Mouse (Mus musculus): Measurements from ENCODE around the gene Fgf18. TPM values are rescaled to one million over a fixed set of nuclear protein-coding genes. Genes with fewer than 3 reads are reported as not detected.

The Fgf18 gene
- total and polyA plus RNA-seq, 3 experiments = not detected

DNA sequence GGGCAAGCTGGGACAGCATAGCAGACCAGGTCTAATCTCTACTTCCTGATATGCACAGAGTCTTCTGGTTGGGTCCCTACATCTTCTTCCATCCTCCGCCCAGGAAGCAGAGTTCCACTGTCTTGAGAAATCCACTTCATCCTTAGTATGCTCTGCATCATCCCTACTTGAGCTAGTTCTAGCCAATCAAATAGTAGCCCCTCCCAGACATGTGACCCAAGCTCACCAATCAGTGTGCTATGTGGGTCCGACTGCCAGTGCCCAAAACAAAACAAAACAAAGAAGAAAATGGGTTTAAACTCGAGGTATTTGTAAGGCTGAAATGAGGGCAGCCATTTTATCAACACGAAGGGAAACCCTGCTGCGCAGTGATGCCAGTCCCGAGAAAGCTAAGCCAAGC lies 28.7 kb downstream of the Fgf18 start:
- H3K27me3 ChIP-seq (replicated peaks) = no peaks in the 10 kb centered on the region
- no peak overlapping the region for H3K4me3 ChIP-seq (replicated peaks in 1 of 3; ENCODE audit: low read depth in 2 of 3, low read length in 2 of 3, poor library complexity in 1 of 3)
- H3K9me3 ChIP-seq (replicated peaks; ENCODE audit: low read length) = no peaks in the 10 kb centered on the region
- in situ Hi-C loops (cut with MboI; ENCODE audit: low pct_ligation_motif_present, low pct_unique_long_range_greater_than_20kb, low sequenced_read_pairs) = no loop called here
- no peaks in the 10 kb centered on the region for H3K4me1 ChIP-seq (ENCODE audit: control insufficient read depth in 1 of 2, insufficient read depth in 2 of 2)
- no peak overlapping the region for H3K4me2 ChIP-seq (ENCODE audit: insufficient read depth, low read depth, poor library complexity, severe bottlenecking)
- no peaks in the 10 kb centered on the region for H3K79me2 ChIP-seq (replicated peaks; ENCODE audit: control insufficient read depth, extremely low read depth, insufficient read depth, poor library complexity, severe bottlenecking)
- no peak for TF ChIP-seq CHD2 (IDR thresholded peaks at IDR 0.05; ENCODE audit: low read length)
- peak; percentile 62; the same call in 1 of the 2 replicates for TF ChIP-seq MAX (IDR thresholded peaks at IDR 0.05; ENCODE audit: low read length)
- no peak for TF ChIP-seq E2F4 (IDR thresholded peaks at IDR 0.05; ENCODE audit: insufficient replicate concordance, low read depth, low read length)
- TF ChIP-seq IRF4 (IDR thresholded peaks at IDR 0.05; ENCODE audit: low read depth, low read length) = no peak
- peak; percentile 86 for TF ChIP-seq USF2 (conservative IDR thresholded peaks at IDR 0.05; ENCODE audit: low read depth, low read length)
- TF ChIP-seq KAT2A (IDR thresholded peaks at IDR 0.05; ENCODE audit: insufficient replicate concordance, low read length) = no peak
- no peak for TF ChIP-seq CHD1 (IDR thresholded peaks at IDR 0.05; ENCODE audit: low read depth, low read length)
- TF ChIP-seq USF1 (IDR thresholded peaks at IDR 0.05; ENCODE audit: low read depth, low read length) = peak; percentile 85
- TF ChIP-seq POLR2AphosphoS2 (IDR thresholded peaks at IDR 0.05; ENCODE audit: low read depth, low read length) = no peak
- H3K36me3 ChIP-seq (replicated peaks in 1 of 2; ENCODE audit: control insufficient read depth in 1 of 2, insufficient read depth in 1 of 2, low read length in 1 of 2) = peaks cover 0 to 9% of the 10 kb centered on the region in 2 experiments
- dilution Hi-C loops (cut with MboI; ENCODE audit: extremely low pct_ligation_motif_present, extremely low pct_unique_long_range_greater_than_20kb, low sequenced_read_pairs) = no loop called here
- H3K9ac ChIP-seq (ENCODE audit: insufficient read depth, low read depth) = no peak overlapping the region
- H3K27ac ChIP-seq (ENCODE audit: insufficient read depth, low read depth) = no peak overlapping the region
- DNase-seq (ENCODE audit: extremely low read depth) = peak; percentile 31

GRCm38 (mm10) chr11:33115796-33116195 lies 31.4 kb downstream of the Fgf18 start:
- no peaks in the 10 kb centered on the region for H3K9me3 ChIP-seq (replicated peaks; ENCODE audit: low read length)
- no peak overlapping the region for H3K9ac ChIP-seq (ENCODE audit: insufficient read depth, low read depth)
- no peaks in the 10 kb centered on the region for H3K79me2 ChIP-seq (replicated peaks; ENCODE audit: control insufficient read depth, extremely low read depth, insufficient read depth, poor library complexity, severe bottlenecking)
- no peak overlapping the region for H3K27ac ChIP-seq (ENCODE audit: insufficient read depth, low read depth)
- no peaks in the 10 kb centered on the region for H3K4me1 ChIP-seq (ENCODE audit: control insufficient read depth in 1 of 2, insufficient read depth in 2 of 2)
- H3K27me3 ChIP-seq (replicated peaks) = peaks cover 22% of the 10 kb centered on the region
- no peak for TF ChIP-seq ELF1 (IDR thresholded peaks at IDR 0.05; ENCODE audit: low read depth, low read length)
- no peak for TF ChIP-seq MAZ (IDR thresholded peaks at IDR 0.05; ENCODE audit: low read depth, low read length)
- TF ChIP-seq MYC (IDR thresholded peaks at IDR 0.05; ENCODE audit: low read depth, low read length) = no peak
- no peak for TF ChIP-seq ZNF384 (IDR thresholded peaks at IDR 0.05; ENCODE audit: low read depth, low read length)
- no peak for TF ChIP-seq GABPA (IDR thresholded peaks at IDR 0.05; ENCODE audit: insufficient replicate concordance, low read depth, low read length)
- no peak for TF ChIP-seq POLR2AphosphoS2 (IDR thresholded peaks at IDR 0.05; ENCODE audit: low read depth, low read length)
- TF ChIP-seq NRF1 (IDR thresholded peaks at IDR 0.05; ENCODE audit: low read depth, low read length) = no peak
- no peak for TF ChIP-seq TCF12 (IDR thresholded peaks at IDR 0.05; ENCODE audit: low read depth, low read length)
- TF ChIP-seq ZMIZ1 (IDR thresholded peaks at IDR 0.05; ENCODE audit: low read depth, low read length) = no peak
- TF ChIP-seq SIN3A (IDR thresholded peaks at IDR 0.05; ENCODE audit: low read length) = no peak
- TF ChIP-seq MAX (IDR thresholded peaks at IDR 0.05; ENCODE audit: low read length) = no peak
- no peak for TF ChIP-seq IRF4 (IDR thresholded peaks at IDR 0.05; ENCODE audit: low read depth, low read length)
- TF ChIP-seq BHLHE40 (IDR thresholded peaks at IDR 0.05; ENCODE audit: low read depth, low read length) = no peak
- no peak for TF ChIP-seq KAT2A (IDR thresholded peaks at IDR 0.05; ENCODE audit: insufficient replicate concordance, low read length)
- TF ChIP-seq USF2 (conservative IDR thresholded peaks at IDR 0.05; ENCODE audit: low read depth, low read length) = no peak
- no peak for TF ChIP-seq NELFE (IDR thresholded peaks at IDR 0.05; ENCODE audit: low read depth, low read length)
- DNase-seq (ENCODE audit: extremely low read depth) = no peak
- in situ Hi-C loops (cut with MboI; ENCODE audit: low pct_ligation_motif_present, low pct_unique_long_range_greater_than_20kb, low sequenced_read_pairs) (no loop called here), dilution Hi-C loops (cut with MboI; ENCODE audit: extremely low pct_ligation_motif_present, extremely low pct_unique_long_range_greater_than_20kb, low sequenced_read_pairs) (no loop called here)
- no peak overlapping the region for H3K4me3 ChIP-seq (replicated peaks in 1 of 3; ENCODE audit: low read depth in 2 of 3, low read length in 2 of 3, poor library complexity in 1 of 3)
- H3K36me3 ChIP-seq (replicated peaks in 1 of 2; ENCODE audit: control insufficient read depth in 1 of 2, insufficient read depth in 1 of 2, low read length in 1 of 2) = peaks cover 0 to 7% of the 10 kb centered on the region in 2 experiments
- no peak overlapping the region for H3K4me2 ChIP-seq (ENCODE audit: insufficient read depth, low read depth, poor library complexity, severe bottlenecking)
